Mouse (Mus musculus) intestine, embryonic 14.5 days (tissue): Measurements from ENCODE around the gene Actr3b. TPM values are rescaled to one million over a fixed set of nuclear protein-coding genes. Genes with fewer than 3 reads are reported as not detected.
A peak's percentile ranks its signal among the peaks of the same experiment; 100 is the strongest.
"Not testable (repeated sequence)": the region's sequence is repeated elsewhere in the genome, so short reads cannot be mapped to it uniquely, and the experiment has no call there.

Experiments used
- ATAC-seq: fragments of 200-750 bp; cut with Nextera tagmentation; replicated peaks from 2 replicates; pipeline ENCODE4 v1.8.0; 2017; ENCODE audit warnings: low read depth, moderate number of reproducible peaks, moderate TSS enrichment, moderate library complexity; ENCODE audit not compliant: low FRiP score, low TSS enrichment
- DNase-seq: peaks from one replicate; pipeline ENCODE4 v3.0.0-alpha.2; 2018; ENCODE audit warnings: low spot score
- H3K27ac ChIP-seq: fragments of 300-500 bp; sonication (generic); 2 replicates; pipeline ENCODE4 v1.5.1; 2014; ENCODE audit warnings: low read depth, mild to moderate bottlenecking, control low read depth
- H3K27me3 ChIP-seq: fragments of 300-500 bp; sonication (generic); replicated peaks from 2 replicates; pipeline ENCODE4 v1.6.1; 2014; ENCODE audit warnings: low read length, control low read depth; ENCODE audit not compliant: control insufficient read depth, insufficient read depth
- H3K36me3 ChIP-seq: fragments of 300-500 bp; sonication (generic); 2 replicates; pipeline ENCODE4 v1.6.1; 2014; ENCODE audit warnings: low read length, control low read depth; ENCODE audit not compliant: control insufficient read depth, insufficient read depth
- H3K4me1 ChIP-seq: fragments of 300-500 bp; sonication (generic); replicated peaks from 2 replicates; pipeline ENCODE4 v1.6.1; 2014; ENCODE audit warnings: low read length, control low read depth, mixed read lengths; ENCODE audit not compliant: control insufficient read depth, insufficient read depth
- H3K4me2 ChIP-seq: fragments of 300-500 bp; sonication (generic); 2 replicates; pipeline ENCODE4 v1.6.1; 2014; ENCODE audit warnings: low read length
- H3K4me3 ChIP-seq: fragments of 300-500 bp; sonication (generic); 2 replicates; pipeline ENCODE4 v1.5.1; 2014; ENCODE audit warnings: low read depth, low read length, control low read depth, mixed read lengths
- H3K9ac ChIP-seq: fragments of 300-500 bp; sonication (generic); 2 replicates; pipeline ENCODE4 v1.6.1; 2014; ENCODE audit warnings: mild to moderate bottlenecking, low read length
- H3K9me3 ChIP-seq: fragments of 300-500 bp; sonication (generic); 2 replicates; pipeline ENCODE4 v1.6.1; 2016; ENCODE audit warnings: low read length, control low read depth; ENCODE audit not compliant: control insufficient read depth
- WGBS: fragments of 180-500 bp; shearing (Covaris S2); extraction: QIAGEN DNeasy Blood & Tissue Kit; methylation state at CpG from one replicate; pipeline ENCODE4 v1.1.7; 2014; 5-methylcytosine and 5-hydroxymethylcytosine counted together
- polyA plus RNA-seq: library from polyadenylated mRNA; unstranded; fragments of >200 nt; fragmentation: Nextera tagmentation; extraction: Ambion mirVana; gene quantifications from 2 replicates; pipeline ENCODE4 v1.2.1, GENCODE M21; 2014

Actr3b gene
- 3.5 and 3.6 TPM in 2 replicates for polyA plus RNA-seq

GRCm38 (mm10) chr5:25759460-25760409 lies at the start of gene Actr3b:
Actr3b (plus strand) TSS chr5:25759997.
- Histone ChIP-seq H3K36me3 (no peaks in the 10 kb centered on the region), H3K27me3 (0 out of 2 replicates have a peak, but pooled peaks cover 6% of the 10 kb centered on the region), H3K4me3 (peak within 1 kb of the TSS; percentile 77), H3K4me2 (peak within 1 kb of the TSS; percentile 93), H3K27ac (no peak within 1 kb of the TSS), H3K9me3 (no peaks in the 10 kb centered on the region), H3K9ac (peak within 1 kb of the TSS; percentile 54), H3K4me1 (0 out of 2 replicates have a peak, but pooled peaks cover 1% of the 10 kb centered on the region)
- WGBS, result 3% methylated on average over 45 of the region's 45 CpGs
- ATAC-seq (peak; percentile 96), DNase-seq (peak; percentile 88)

DNA sequence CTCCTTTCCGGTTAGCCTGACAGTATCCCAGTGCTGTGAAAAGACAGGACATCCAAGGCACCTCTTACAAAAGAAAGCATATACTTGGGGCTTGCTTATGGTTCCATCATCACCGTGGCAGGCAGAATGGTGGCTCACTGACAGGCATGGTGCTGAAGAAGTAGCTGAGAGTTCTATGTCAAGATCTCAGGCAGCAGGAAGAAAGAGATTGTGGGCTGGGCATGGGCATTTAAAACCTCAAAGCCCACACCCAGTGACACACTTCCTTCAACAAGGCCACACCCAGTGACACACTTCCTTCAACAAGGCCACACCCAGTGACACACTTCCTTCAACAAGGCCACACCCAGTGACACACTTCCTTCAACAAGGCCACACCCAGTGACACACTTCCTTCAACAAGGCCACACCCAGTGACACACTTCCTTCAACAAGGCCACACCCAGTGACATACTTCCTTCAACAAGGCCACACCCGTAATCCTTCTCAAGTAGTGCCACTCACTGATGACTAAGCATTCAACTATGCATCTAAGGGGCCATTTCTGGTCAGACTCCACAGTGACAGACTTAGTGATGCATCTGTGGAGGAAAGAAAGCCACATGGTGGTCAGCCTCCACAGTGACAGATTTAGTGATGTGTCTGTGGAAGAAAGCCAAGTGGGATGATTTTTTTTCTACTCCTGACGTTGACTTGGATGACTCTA lies 46.6 kb upstream of the Actr3b start:
- WGBS, result 91% methylated on average over 4 of the region's 4 CpGs

GRCm38 (mm10) chr5:25719390-25719789 lies 40.4 kb upstream of the Actr3b start:
- Histone ChIP-seq H3K9ac (no peak overlapping the region), H3K4me3 (no peak overlapping the region), H3K4me2 (no peak overlapping the region), H3K36me3 (no peaks in the 10 kb centered on the region), H3K27me3 (no peaks in the 10 kb centered on the region), H3K9me3 (no peaks in the 10 kb centered on the region), H3K4me1 (no peaks in the 10 kb centered on the region), H3K27ac (no peak overlapping the region)
- DNase-seq (no peak), ATAC-seq (no peak)
- WGBS, result 92% methylated on average over 4 of the region's 4 CpGs

More for the DNA sequence above, 46.6 kb upstream of the Actr3b start:
- not testable (repeated sequence) for H3K4me1 ChIP-seq, H3K4me3 ChIP-seq, H3K4me2 ChIP-seq, H3K9me3 ChIP-seq, H3K36me3 ChIP-seq, DNase-seq, H3K9ac ChIP-seq, H3K27ac ChIP-seq, ATAC-seq, H3K27me3 ChIP-seq

GRCm38 (mm10) chr5:25723016-25723415 lies 36.8 kb upstream of the Actr3b start:
- no peak overlapping the region for H3K4me2 ChIP-seq
- WGBS, result 72% methylated on average over 2 of the region's 2 CpGs
- DNase-seq (no peak), ATAC-seq (no peak)
- H3K27ac ChIP-seq, result no peak overlapping the region
- H3K36me3 ChIP-seq, result no peaks in the 10 kb centered on the region
- H3K4me1 ChIP-seq, result no peaks in the 10 kb centered on the region
- H3K27me3 ChIP-seq, result no peaks in the 10 kb centered on the region
- H3K9ac ChIP-seq, result no peak overlapping the region
- no peaks in the 10 kb centered on the region for H3K9me3 ChIP-seq
- no peak overlapping the region for H3K4me3 ChIP-seq

DNA sequence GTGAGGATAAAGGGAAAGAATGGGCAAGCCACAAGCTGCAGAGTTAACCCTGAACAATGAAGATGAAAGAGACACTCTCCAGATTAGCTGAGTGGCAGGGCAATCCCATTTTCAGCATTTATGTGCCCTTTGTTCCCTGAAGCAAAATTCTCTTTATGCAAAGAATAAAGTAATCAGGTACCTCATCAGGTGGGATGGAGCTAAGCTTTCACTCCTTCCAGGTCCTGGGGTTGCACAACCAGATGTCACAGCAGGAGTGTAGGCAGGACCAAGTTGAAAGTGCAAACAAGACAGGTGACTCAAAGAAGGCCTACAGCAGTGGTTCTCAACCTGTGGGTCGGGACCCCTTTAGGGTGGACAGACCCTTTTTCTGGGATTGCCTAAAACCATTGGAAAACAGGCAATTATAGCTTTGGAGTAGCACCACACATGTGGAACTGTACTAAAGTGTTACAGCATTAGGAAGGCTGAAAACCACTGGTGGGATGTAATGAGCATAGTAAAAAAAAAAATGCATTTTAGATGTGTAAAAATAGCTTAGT lies 35.6 kb upstream of the Actr3b start:
- WGBS, result 26% methylated on average over 1 of the region's 1 CpGs
- H3K36me3 ChIP-seq, result no peaks in the 10 kb centered on the region
- H3K4me3 ChIP-seq, result no peak overlapping the region
- ATAC-seq (no peak), DNase-seq (no peak)
- H3K9ac ChIP-seq, result no peak overlapping the region
- no peaks in the 10 kb centered on the region for H3K27me3 ChIP-seq
- no peaks in the 10 kb centered on the region for H3K9me3 ChIP-seq
- no peaks in the 10 kb centered on the region for H3K4me1 ChIP-seq
- no peak overlapping the region for H3K27ac ChIP-seq
- H3K4me2 ChIP-seq, result no peak overlapping the region

- WGBS, result 29% methylated on average over 1 of the region's 1 CpGs
- no peak for ATAC-seq
- Histone ChIP-seq H3K27ac (no peak overlapping the region), H3K27me3 (no peaks in the 10 kb centered on the region), H3K4me1 (no peaks in the 10 kb centered on the region), H3K36me3 (no peaks in the 10 kb centered on the region), H3K4me3 (no peak overlapping the region), H3K9me3 (no peaks in the 10 kb centered on the region), H3K9ac (no peak overlapping the region), H3K4me2 (no peak overlapping the region)
- peak; percentile 71 for DNase-seq
Observed at GRCm38 (mm10) chr5:25734318-25734717, 25.5 kb upstream of the Actr3b start.

GRCm38 (mm10) chr5:25735861-25736260 lies 23.9 kb upstream of the Actr3b start:
- Histone ChIP-seq H3K27ac (no peak overlapping the region), H3K4me1 (no peaks in the 10 kb centered on the region), H3K27me3 (no peaks in the 10 kb centered on the region), H3K4me2 (no peak overlapping the region), H3K4me3 (no peak overlapping the region), H3K9ac (no peak overlapping the region), H3K9me3 (no peaks in the 10 kb centered on the region), H3K36me3 (no peaks in the 10 kb centered on the region)
- no peak for ATAC-seq
- DNase-seq, result no peak
- 66% methylated on average over 2 of the region's 2 CpGs for WGBS

DNA sequence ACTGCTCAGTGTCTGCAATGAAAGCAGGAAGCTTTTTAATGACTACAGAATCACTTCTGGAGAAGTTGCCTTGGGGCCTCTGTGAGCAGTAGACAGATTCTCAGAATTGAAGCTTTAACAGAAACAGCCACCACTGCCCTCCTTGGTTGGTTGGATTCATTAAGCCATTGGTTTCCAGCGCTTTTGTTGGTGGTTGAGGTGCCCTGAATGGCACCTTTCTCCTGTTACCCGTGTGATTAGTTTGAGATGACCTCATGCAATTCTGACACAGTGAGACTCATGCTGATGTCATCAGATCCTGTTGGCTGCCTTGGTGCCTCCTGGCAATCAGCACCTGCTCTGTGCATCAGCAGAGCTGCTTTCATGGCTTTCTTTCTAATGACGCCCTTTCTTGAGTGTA lies 21.3 kb upstream of the Actr3b start:
- DNase-seq, result no peak
- H3K9me3 ChIP-seq, result no peaks in the 10 kb centered on the region
- H3K9ac ChIP-seq, result no peak overlapping the region
- no peaks in the 10 kb centered on the region for H3K4me1 ChIP-seq
- WGBS, result 71% methylated on average over 3 of the region's 3 CpGs
- H3K27me3 ChIP-seq, result no peaks in the 10 kb centered on the region
- no peak overlapping the region for H3K27ac ChIP-seq
- no peak overlapping the region for H3K4me2 ChIP-seq
- no peaks in the 10 kb centered on the region for H3K36me3 ChIP-seq
- no peak overlapping the region for H3K4me3 ChIP-seq
- no peak for ATAC-seq
